Mouse (Mus musculus): ENCODE results near the gene Cckbr. TPM values are rescaled to one million over a fixed set of nuclear protein-coding genes. Genes with fewer than 3 reads are reported as not detected.
"Not testable (repeated sequence)": the region's sequence is repeated elsewhere in the genome, so short reads cannot be mapped to it uniquely, and the experiment has no call there.

The Cckbr gene
- polyA plus RNA-seq, 1 experiment from 2014 or later = 0.48 TPM

GRCm38 (mm10) chr7:105445076-105445475 is 19.5 kb downstream of the Cckbr start:
- Histone ChIP-seq H3K27me3 (no peaks in the 10 kb centered on the region), H3K36me3 (no peaks in the 10 kb centered on the region), H3K4me1 (no peaks in the 10 kb centered on the region), H3K27ac (no peak overlapping the region), H3K9me3 (no peaks in the 10 kb centered on the region), H3K9ac (no peak overlapping the region), H3K4me3 (no peak overlapping the region), H3K4me2 (no peak overlapping the region)
- 77% methylated on average over 3 of the region's 3 CpGs for WGBS
- ATAC-seq (ENCODE audit: insufficient number of reproducible peaks, insufficient read depth, low FRiP score, low TSS enrichment, low read depth) = no peak

GRCm38 (mm10) chr7:105453345-105453744 is 27.8 kb downstream of the Cckbr start:
- 87% methylated on average over 4 of the region's 4 CpGs for WGBS
- not testable (repeated sequence) for H3K27me3 ChIP-seq; ATAC-seq (ENCODE audit: insufficient number of reproducible peaks, insufficient read depth, low FRiP score, low TSS enrichment, low read depth); H3K4me2 ChIP-seq; H3K4me1 ChIP-seq; H3K36me3 ChIP-seq; H3K4me3 ChIP-seq; H3K9ac ChIP-seq; H3K27ac ChIP-seq; H3K9me3 ChIP-seq

GRCm38 (mm10) chr7:105458546-105458945 is 33.0 kb downstream of the Cckbr start:
- Histone ChIP-seq H3K4me2 (no peak overlapping the region), H3K9ac (no peak overlapping the region), H3K9me3 (no peaks in the 10 kb centered on the region), H3K36me3 (no peaks in the 10 kb centered on the region), H3K27ac (no peak overlapping the region), H3K4me1 (no peaks in the 10 kb centered on the region), H3K27me3 (no peaks in the 10 kb centered on the region), H3K4me3 (no peak overlapping the region)
- ATAC-seq (ENCODE audit: insufficient number of reproducible peaks, insufficient read depth, low FRiP score, low TSS enrichment, low read depth) = no peak

- not testable (repeated sequence) for H3K9me3 ChIP-seq; H3K27ac ChIP-seq; H3K4me1 ChIP-seq; H3K4me2 ChIP-seq; H3K4me3 ChIP-seq; H3K27me3 ChIP-seq; H3K36me3 ChIP-seq; H3K9ac ChIP-seq; ATAC-seq (ENCODE audit: insufficient number of reproducible peaks, insufficient read depth, low FRiP score, low TSS enrichment, low read depth)
- 81% methylated on average over 5 of the region's 5 CpGs for WGBS
Measured at GRCm38 (mm10) chr7:105465505-105465904, 40.0 kb downstream of the Cckbr start.

- ATAC-seq (ENCODE audit: insufficient number of reproducible peaks, insufficient read depth, low FRiP score, low TSS enrichment, low read depth) = no peak
- H3K9me3 ChIP-seq = no peaks in the 10 kb centered on the region
- no peak overlapping the region for H3K27ac ChIP-seq
- no peak overlapping the region for H3K4me2 ChIP-seq
- 51% methylated on average over 1 of the region's 1 CpGs for WGBS
- H3K4me3 ChIP-seq = no peak overlapping the region
- no peaks in the 10 kb centered on the region for H3K36me3 ChIP-seq
- no peaks in the 10 kb centered on the region for H3K4me1 ChIP-seq
- no peak overlapping the region for H3K9ac ChIP-seq
- no peaks in the 10 kb centered on the region for H3K27me3 ChIP-seq
Measured at GRCm38 (mm10) chr7:105472607-105473006, 47.1 kb downstream of the Cckbr start.

- no peak overlapping the region for H3K4me3 ChIP-seq
- H3K27ac ChIP-seq = no peak overlapping the region
- H3K9ac ChIP-seq = no peak overlapping the region
- no peak overlapping the region for H3K4me2 ChIP-seq
- no peak for ATAC-seq (ENCODE audit: insufficient number of reproducible peaks, insufficient read depth, low FRiP score, low TSS enrichment, low read depth)
- no peaks in the 10 kb centered on the region for H3K9me3 ChIP-seq
- no peaks in the 10 kb centered on the region for H3K36me3 ChIP-seq
- H3K27me3 ChIP-seq = no peaks in the 10 kb centered on the region
- H3K4me1 ChIP-seq = no peaks in the 10 kb centered on the region
- WGBS = 74% methylated on average over 4 of the region's 4 CpGs
Measured at GRCm38 (mm10) chr7:105474771-105475315, 49.3 kb downstream of the Cckbr start.

- Histone ChIP-seq H3K4me2 (no peak overlapping the region), H3K9ac (no peak overlapping the region), H3K4me3 (no peak overlapping the region), H3K4me1 (peaks cover 5% of the 10 kb centered on the region), H3K36me3 (no peaks in the 10 kb centered on the region), H3K27ac (no peak overlapping the region), H3K9me3 (no peaks in the 10 kb centered on the region), H3K27me3 (no peaks in the 10 kb centered on the region; the same call in 1 of the 2 replicates)
- 83% methylated on average over 7 of the region's 7 CpGs for WGBS
- no peak for ATAC-seq (ENCODE audit: insufficient number of reproducible peaks, insufficient read depth, low FRiP score, low TSS enrichment, low read depth)
Measured at GRCm38 (mm10) chr7:105475396-105475949, 49.9 kb downstream of the Cckbr start.

- Histone ChIP-seq H3K27ac (no peak overlapping the region), H3K9me3 (no peaks in the 10 kb centered on the region), H3K4me3 (no peak overlapping the region), H3K27me3 (no peaks in the 10 kb centered on the region; the same call in 1 of the 2 replicates), H3K4me1 (peaks cover 19% of the 10 kb centered on the region), H3K4me2 (no peak overlapping the region), H3K9ac (no peak overlapping the region), H3K36me3 (no peaks in the 10 kb centered on the region)
- 80% methylated on average over 10 of the region's 10 CpGs for WGBS
- no peak for ATAC-seq (ENCODE audit: insufficient number of reproducible peaks, insufficient read depth, low FRiP score, low TSS enrichment, low read depth)
Measured at GRCm38 (mm10) chr7:105476683-105477432, 51.3 kb downstream of the Cckbr start.

GRCm38 (mm10) chr7:105477433-105477700 is 51.8 kb downstream of the Cckbr start:
- ATAC-seq (ENCODE audit: insufficient number of reproducible peaks, insufficient read depth, low FRiP score, low TSS enrichment, low read depth) = no peak
- no peaks in the 10 kb centered on the region for H3K9me3 ChIP-seq
- no peaks in the 10 kb centered on the region; the same call in 1 of the 2 replicates for H3K27me3 ChIP-seq
- no peaks in the 10 kb centered on the region for H3K36me3 ChIP-seq
- H3K4me3 ChIP-seq = no peak overlapping the region
- peaks cover 21% of the 10 kb centered on the region for H3K4me1 ChIP-seq
- H3K9ac ChIP-seq = no peak overlapping the region
- no peak overlapping the region for H3K27ac ChIP-seq
- H3K4me2 ChIP-seq = no peak overlapping the region
- 86% methylated on average over 1 of the region's 1 CpGs for WGBS

- no peaks in the 10 kb centered on the region; the same call in 1 of the 2 replicates for H3K27me3 ChIP-seq
- no peak for ATAC-seq (ENCODE audit: insufficient number of reproducible peaks, insufficient read depth, low FRiP score, low TSS enrichment, low read depth)
- 61% methylated on average over 3 of the region's 3 CpGs for WGBS
Measured at GRCm38 (mm10) chr7:105477841-105478240, 52.3 kb downstream of the Cckbr start.

GRCm38 (mm10) chr7:105478344-105478743 is 52.8 kb downstream of the Cckbr start:
- Histone ChIP-seq H3K4me1 (peaks cover 21% of the 10 kb centered on the region), H3K9me3 (no peaks in the 10 kb centered on the region), H3K36me3 (no peaks in the 10 kb centered on the region), H3K4me2 (no peak overlapping the region), H3K27me3 (no peaks in the 10 kb centered on the region; the same call in 1 of the 2 replicates), H3K27ac (no peak overlapping the region), H3K4me3 (no peak overlapping the region), H3K9ac (no peak overlapping the region)
- no peak for ATAC-seq (ENCODE audit: insufficient number of reproducible peaks, insufficient read depth, low FRiP score, low TSS enrichment, low read depth)
- WGBS = 86% methylated on average over 8 of the region's 8 CpGs

More at GRCm38 (mm10) chr7:105477841-105478240, 52.3 kb downstream of the Cckbr start:
- peaks cover 21% of the 10 kb centered on the region for H3K4me1 ChIP-seq
- no peak overlapping the region for H3K27ac ChIP-seq
- H3K36me3 ChIP-seq = no peaks in the 10 kb centered on the region
- no peak overlapping the region for H3K9ac ChIP-seq
- no peak overlapping the region for H3K4me2 ChIP-seq
- H3K9me3 ChIP-seq = no peaks in the 10 kb centered on the region
- H3K4me3 ChIP-seq = no peak overlapping the region

GRCm38 (mm10) chr7:105479232-105479631 is 53.7 kb downstream of the Cckbr start:
- Histone ChIP-seq H3K4me2 (no peak overlapping the region), H3K9ac (no peak overlapping the region), H3K36me3 (no peaks in the 10 kb centered on the region), H3K4me1 (peaks cover 21% of the 10 kb centered on the region), H3K27me3 (no peaks in the 10 kb centered on the region; the same call in 1 of the 2 replicates), H3K9me3 (no peaks in the 10 kb centered on the region), H3K27ac (no peak overlapping the region), H3K4me3 (no peak overlapping the region)
- 86% methylated on average over 6 of the region's 6 CpGs for WGBS
- ATAC-seq (ENCODE audit: insufficient number of reproducible peaks, insufficient read depth, low FRiP score, low TSS enrichment, low read depth) = no peak

All from embryonic facial prominence, embryonic 13.5 days (tissue).